Mouse (Mus musculus) frontal cortex, postnatal 14 days (tissue): Measurements from ENCODE around the gene Prl7b1.

Experiments used
- DNase-seq, 2 experiments: peaks; one replicate each; pipeline ENCODE4 v3.0.0; 2022; ENCODE audit warnings: low spot score in 2 of 2

The Prl7b1 gene

DNA sequence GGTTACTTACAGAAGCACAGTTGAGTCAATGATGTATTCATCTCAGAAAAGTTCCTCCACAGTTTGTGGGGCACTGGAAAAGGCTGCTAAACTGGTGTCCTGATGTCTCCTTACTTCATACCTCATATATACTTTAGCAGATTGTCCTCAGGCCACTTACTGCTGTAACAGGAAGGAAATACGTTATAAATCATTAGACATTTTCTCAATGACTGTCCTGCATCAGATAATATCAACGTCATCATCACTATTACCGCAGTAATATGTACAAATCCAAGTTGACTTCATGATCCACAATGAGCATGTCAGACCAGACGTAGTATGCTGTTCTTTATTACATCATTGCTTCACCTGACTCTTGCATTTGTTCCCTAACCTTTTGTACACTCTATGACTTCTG lies at the start of gene Prl7b1:
Gene Prl7b1, minus strand, starts transcription at position 101 of the 400 bp plus-strand sequence.
- DNase-seq: no peak

DNA sequence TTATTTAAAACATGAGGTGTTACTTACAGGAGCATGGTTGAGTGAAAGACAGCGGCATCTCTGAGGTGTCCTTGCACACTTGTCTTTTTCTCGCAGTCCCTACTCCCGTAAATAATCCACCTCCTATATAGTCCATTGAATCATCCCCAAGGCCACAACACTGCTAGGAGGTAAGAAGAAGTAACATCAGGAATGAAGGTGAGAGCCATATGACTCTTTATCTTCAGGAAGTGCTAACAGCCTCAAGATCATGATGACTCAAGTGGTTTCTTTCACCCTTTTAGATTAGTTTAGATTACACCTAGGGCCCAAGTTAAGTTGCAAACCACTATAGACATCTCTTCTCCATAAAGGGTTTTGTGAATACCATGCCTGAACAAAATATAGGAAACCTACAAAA lies 32.0 kb upstream of the Prl7b1 start, which contains the start of gene Prl7a1:
Gene Prl7a1, minus strand, starts transcription at position 101 of the 400 bp plus-strand sequence.
- DNase-seq: no peak

DNA sequence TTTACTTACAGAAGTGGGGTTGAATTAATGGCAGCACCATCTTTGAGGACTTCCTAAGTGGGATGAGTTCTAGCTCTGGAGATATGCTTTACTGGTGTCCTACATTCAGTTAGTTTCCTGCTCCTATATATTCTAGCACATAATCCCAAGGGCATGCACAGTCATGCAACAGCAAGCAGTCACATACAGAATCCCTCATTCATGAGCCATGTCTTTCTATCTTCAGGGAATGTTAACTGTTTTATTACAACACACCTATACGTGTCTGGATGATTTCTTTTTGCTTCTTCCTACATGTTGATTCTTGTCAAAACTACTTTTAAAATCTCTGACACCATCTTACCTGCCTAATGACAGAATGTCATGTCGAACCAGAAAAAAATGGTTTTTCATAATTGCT lies 28.3 kb downstream of the Prl7b1 start, which contains the start of gene Prl8a1:
Gene Prl8a1, minus strand, starts transcription at position 101 of the 400 bp plus-strand sequence.
- no peak for DNase-seq

DNA sequence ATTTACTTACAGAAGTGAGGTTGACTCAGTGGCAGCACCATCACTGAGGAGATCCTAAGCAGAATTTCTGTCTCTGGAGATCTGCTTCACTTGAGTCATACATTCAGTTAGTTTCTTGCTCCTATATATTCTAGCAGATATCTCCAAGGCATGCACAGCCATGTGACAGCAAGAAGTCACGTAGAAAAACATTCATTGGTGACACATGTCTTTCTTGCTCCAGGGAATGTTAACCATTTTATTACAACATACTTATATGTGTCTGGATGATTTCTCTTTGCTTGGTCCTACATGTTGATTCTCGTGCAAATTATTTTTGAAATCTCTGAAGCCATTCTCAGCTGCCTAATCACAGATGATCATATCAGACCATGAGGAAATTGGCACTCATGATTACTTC lies 45.9 kb downstream of the Prl7b1 start, which contains the start of gene Prl8a9:
Gene Prl8a9, minus strand, starts transcription at position 101 of the 400 bp plus-strand sequence.
- no peak for DNase-seq

DNA sequence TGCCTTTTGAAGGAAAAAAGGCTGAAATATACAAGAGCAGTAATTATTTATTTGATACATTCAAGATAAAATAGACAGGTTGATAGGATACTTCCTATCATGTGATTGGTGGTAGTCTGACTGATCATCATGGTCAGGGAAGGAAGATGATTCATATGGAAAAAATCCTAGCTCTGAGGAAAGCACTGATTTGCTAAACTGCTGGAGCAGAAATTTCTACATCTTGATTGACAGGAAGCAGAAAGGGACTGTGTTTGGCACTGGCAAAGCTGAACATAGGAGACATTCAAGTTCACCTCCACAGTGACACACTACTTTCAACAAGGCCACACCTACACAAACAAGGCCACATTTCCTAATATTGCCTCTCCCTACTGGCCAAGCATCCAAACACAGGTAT lies 57.0 kb downstream of the Prl7b1 start:
- DNase-seq: no peak
